ENCODE assay signal across 22 mouse cellular contexts in genomic region chr8:102715956-102716355, GRCm38 (mm10).
DNase-seq lines count a peak whose midpoint lies in the region; ATAC-seq and TF ChIP-seq lines count a peak whose summit lies in the region.
"Had no signal": no experiment of that assay in that cellular context is flagged by ENCODE, and none has a peak within 500 bp of the region (broad histone marks: within the 10 kb centered on the region; RNA-seq: fewer than 3 reads in every experiment).

No protein-coding gene starts in this region.

- H3K4me1 ChIP-seq in heart, embryonic 10.5 days, result peaks cover 8% of the 10 kb centered on the region; the same call in 1 of the 2 replicates
- H3K4me1 ChIP-seq in lung, embryonic 14.5 days (ENCODE audit: insufficient read depth), result 0 out of 2 replicates have a peak, but pooled peaks cover 3% of the 10 kb centered on the region
- peaks cover 8% of the 10 kb centered on the region for H3K4me1 ChIP-seq in heart, embryonic 15.5 days (replicated peaks)

- intact Hi-C loops in heart, postnatal 36 days (cut with DNase I), result no loop called here

- H3K4me2 ChIP-seq in lung, embryonic 14.5 days, result no peak overlapping the region
- H3K4me2 ChIP-seq in heart, embryonic 15.5 days, result peak overlapping the region; percentile 26
- H3K4me2 ChIP-seq: embryonic facial prominence, embryonic 13.5 days; hindbrain, embryonic 15.5 days had no signal

- H3K9ac ChIP-seq in lung, embryonic 14.5 days, result no peak overlapping the region
- no peak overlapping the region for H3K9ac ChIP-seq in heart, embryonic 15.5 days
- H3K9ac ChIP-seq: embryonic facial prominence, embryonic 13.5 days; hindbrain, embryonic 15.5 days; liver, embryonic 14.5 days had no signal

- 50% methylated on average over 4 of the region's 4 CpGs for WGBS in heart, embryonic 10.5 days
- 37% methylated on average over 4 of the region's 4 CpGs for WGBS in lung, embryonic 14.5 days
- 30% methylated on average over 4 of the region's 4 CpGs for WGBS in heart, embryonic 15.5 days

- ATAC-seq in lung, embryonic 14.5 days (ENCODE audit: insufficient read depth), result no peak
- peak; percentile 67; the same call in 1 of the 2 replicates for ATAC-seq in heart, embryonic 15.5 days (replicated peaks; ENCODE audit: insufficient number of reproducible peaks, insufficient read depth, low FRiP score, low read depth)
- ATAC-seq: activated CD4-positive, CD25-positive, alpha-beta regulatory T cell, adult 4 months; intestine, postnatal 0 days had no signal

- H3K27ac ChIP-seq in heart, embryonic 10.5 days, result peak overlapping the region; percentile 6; the same call in 1 of the 2 replicates
- no peak overlapping the region for H3K27ac ChIP-seq in lung, embryonic 14.5 days (ENCODE audit: low read depth)
- peak overlapping the region; percentile 63 for H3K27ac ChIP-seq in heart, embryonic 15.5 days
- H3K27ac ChIP-seq: embryonic facial prominence, embryonic 13.5 days; heart, adult 2 months; hindbrain, embryonic 15.5 days; liver, embryonic 14.5 days; macrophage; midbrain, embryonic 10.5 days had no signal

- H3K27me3 ChIP-seq in heart, embryonic 10.5 days (ENCODE audit: insufficient read depth, poor library complexity, severe bottlenecking), result no peaks in the 10 kb centered on the region
- no peaks in the 10 kb centered on the region for H3K27me3 ChIP-seq in lung, embryonic 14.5 days (ENCODE audit: insufficient read depth, low read length)
- no peaks in the 10 kb centered on the region for H3K27me3 ChIP-seq in heart, embryonic 15.5 days
- H3K27me3 ChIP-seq: embryonic facial prominence, embryonic 13.5 days; hindbrain, embryonic 15.5 days had no signal

- H3K9me3 ChIP-seq in heart, embryonic 10.5 days, result no peaks in the 10 kb centered on the region
- H3K9me3 ChIP-seq in lung, embryonic 14.5 days (ENCODE audit: low read depth, low read length), result no peaks in the 10 kb centered on the region
- no peaks in the 10 kb centered on the region for H3K9me3 ChIP-seq in heart, embryonic 15.5 days (replicated peaks)
- H3K9me3 ChIP-seq: embryonic facial prominence, embryonic 13.5 days; hindbrain, embryonic 15.5 days; midbrain, embryonic 10.5 days had no signal

- TF ChIP-seq CTCF in lung, embryonic 14.5 days (IDR thresholded peaks at IDR 0.05; ENCODE audit: low read depth), result no peak

- H3K4me3 ChIP-seq in heart, embryonic 10.5 days, result no peak overlapping the region
- H3K4me3 ChIP-seq in lung, embryonic 14.5 days (ENCODE audit: low read depth, low read length), result no peak overlapping the region
- H3K4me3 ChIP-seq in heart, embryonic 15.5 days, result no peak overlapping the region
- H3K4me3 ChIP-seq: embryonic facial prominence, embryonic 13.5 days; heart, adult 2 months; hindbrain, embryonic 15.5 days; midbrain, embryonic 10.5 days had no signal

- DNase-seq in cerebellum, postnatal 10 days, result peak; percentile 32 to 50
- no peak for DNase-seq in cerebellum, postnatal 4 days (ENCODE audit: low spot score in 2 of 2)
- no peak for DNase-seq in heart, embryonic 10.5 days (ENCODE audit: low spot score)
- no peak for DNase-seq in heart, postnatal 36 days
- peak; percentile 56 for DNase-seq in lung, embryonic 14.5 days
- no peak for DNase-seq in lung, postnatal 14 days
- no peak for DNase-seq in urinary bladder, postnatal 25 days (ENCODE audit: low spot score)
- DNase-seq: adrenal gland, postnatal 10 days; gastrocnemius, postnatal 10 days; retina, postnatal 1 day; right cerebral cortex, postnatal 4 days; thymus, postnatal 14 days had no signal

- peaks cover 32% of the 10 kb centered on the region; the same call in 1 of the 2 replicates for H3K36me3 ChIP-seq in heart, embryonic 10.5 days
- H3K36me3 ChIP-seq in lung, embryonic 14.5 days (ENCODE audit: insufficient read depth), result peaks cover 51% of the 10 kb centered on the region
- no peaks in the 10 kb centered on the region for H3K36me3 ChIP-seq in heart, embryonic 15.5 days
- H3K36me3 ChIP-seq: G1E; hindbrain, embryonic 15.5 days had no signal

Comparison
In these comparisons a context has a peak if more than half of its experiments do, and no peak if none do; other contexts are left out.
1. DNase-seq: peak in cerebellum, postnatal 10 days (2 of 2) and lung, embryonic 14.5 days (single experiment); none in cerebellum, postnatal 4 days (0 of 2), heart, embryonic 10.5 days (single experiment), heart, postnatal 36 days (0 of 2), lung, postnatal 14 days (single experiment) and urinary bladder, postnatal 25 days (single experiment).